Mouse (Mus musculus) mesoderm, embryonic 11.5 days (tissue): ENCODE measurements around the gene Pak2.
"Not testable (repeated sequence)": the region's sequence is repeated elsewhere in the genome, so short reads cannot be mapped to it uniquely, and the experiment has no call there.

Source experiments
- DNase-seq: peaks from one replicate; pipeline ENCODE4 v3.0.0-alpha.2; 2012; ENCODE audit warnings: low read depth, low spot score

Gene Pak2

DNA sequence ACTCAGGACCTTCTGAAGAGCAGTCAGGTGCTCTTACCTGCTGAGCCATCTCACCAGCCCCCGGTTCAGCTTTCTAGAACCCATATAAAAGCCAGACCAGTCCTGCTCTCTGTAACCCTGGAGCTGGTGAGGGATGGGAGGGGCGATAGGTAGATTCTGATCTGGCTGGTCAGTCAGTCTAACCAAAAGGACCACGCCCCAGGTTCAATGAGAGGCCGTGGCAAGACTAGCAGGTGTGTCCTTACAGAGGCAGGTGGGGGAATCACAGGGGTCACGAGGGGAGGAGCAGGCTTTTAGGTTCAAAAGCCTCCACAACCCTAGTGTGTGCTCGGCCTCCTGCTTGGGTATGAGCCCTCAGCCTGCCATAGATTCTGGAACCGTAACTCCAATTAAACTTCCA is 12.3 kb upstream of the Pak2 start:
- DNase-seq = no peak

DNA sequence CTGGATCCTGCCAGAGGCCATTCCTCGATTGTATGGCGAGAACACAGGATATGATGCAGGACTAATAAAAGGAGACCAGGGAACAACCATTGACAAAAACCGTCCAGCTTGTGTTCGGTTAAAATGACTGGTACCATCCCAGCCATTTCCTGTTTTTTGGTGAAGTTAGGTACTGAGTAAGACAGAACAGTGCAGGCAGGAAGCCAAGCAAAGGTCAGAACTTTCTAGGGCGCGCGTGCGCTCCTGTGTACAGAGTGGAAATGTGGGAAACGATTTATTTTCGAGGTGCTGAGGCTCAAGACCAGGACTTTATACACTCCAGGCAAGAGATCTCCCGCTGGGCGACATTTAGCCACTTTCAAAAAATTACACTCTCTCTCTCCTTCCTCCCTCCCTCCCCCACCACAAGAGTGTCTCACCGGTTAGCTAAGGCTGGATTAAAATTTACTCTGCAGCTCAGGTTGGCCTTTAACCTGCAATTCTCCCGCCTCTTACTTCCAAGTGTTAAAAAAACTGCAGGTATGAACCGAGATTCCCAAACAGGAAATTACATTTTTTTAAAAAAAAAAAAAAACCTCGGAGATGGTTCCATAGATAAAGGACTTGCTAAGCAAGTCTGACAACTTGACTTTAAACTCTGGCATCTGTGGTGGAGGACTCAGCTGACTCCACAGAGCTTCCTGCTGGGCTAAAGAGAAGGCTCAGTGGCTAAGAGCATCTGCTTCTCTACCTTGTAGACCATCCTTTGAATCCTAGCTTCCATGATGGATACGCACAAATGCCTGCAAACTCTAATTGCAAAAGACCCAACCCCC is 8.7 kb upstream of the Pak2 start:
- DNase-seq = no peak

DNA sequence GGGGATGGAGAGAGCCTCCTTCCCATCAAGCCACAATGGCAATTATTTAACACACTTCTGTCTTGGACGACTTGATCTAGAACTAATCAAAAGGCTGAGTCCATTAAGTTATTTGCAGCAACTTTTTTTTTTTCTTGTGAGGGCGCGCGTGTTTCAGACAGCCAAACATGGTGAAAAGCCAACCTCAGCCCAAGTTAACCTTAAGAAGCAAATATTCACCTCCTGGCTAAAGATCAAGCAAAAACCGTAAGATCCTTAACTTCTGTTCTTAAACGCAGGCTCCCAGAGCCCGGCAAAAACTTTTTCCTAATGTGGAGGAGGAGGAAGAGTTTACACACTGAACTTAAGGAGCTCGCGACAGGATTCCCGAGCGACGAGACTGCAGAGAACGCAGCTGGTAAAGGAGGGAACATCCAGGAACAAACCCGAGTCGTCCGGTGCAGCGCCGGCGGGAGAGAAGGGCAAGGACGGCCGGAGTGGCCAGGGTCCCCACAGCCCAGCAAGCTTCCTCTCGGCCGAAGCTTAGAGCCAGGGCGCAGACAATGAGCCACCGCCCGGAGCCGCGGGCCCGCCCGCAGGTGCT is 643 bp downstream of the Pak2 start:
- DNase-seq = peak; percentile 69

GRCm38 (mm10) chr16:32077648-32078407 is 1.3 kb downstream of the Pak2 start:
- DNase-seq = no peak

DNA sequence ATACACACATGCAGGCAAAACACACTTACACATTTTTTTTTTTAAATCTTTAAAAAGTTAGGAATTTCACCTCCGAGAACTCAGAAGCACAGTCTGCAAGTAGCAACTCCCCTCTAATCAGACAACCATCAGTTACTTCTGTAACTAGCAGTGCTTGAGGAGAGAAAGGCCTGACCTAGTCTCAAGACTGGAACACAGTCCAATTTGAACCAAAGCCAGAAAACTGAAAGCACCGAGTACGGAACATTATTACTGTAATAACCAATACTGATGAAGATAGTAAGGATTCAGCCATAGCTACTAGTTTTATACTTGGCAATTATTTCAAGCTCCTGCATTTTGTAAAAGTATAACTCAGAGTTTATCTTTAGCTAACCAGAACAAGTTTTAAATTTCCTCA is 2.7 kb downstream of the Pak2 start:
- no peak for DNase-seq

DNA sequence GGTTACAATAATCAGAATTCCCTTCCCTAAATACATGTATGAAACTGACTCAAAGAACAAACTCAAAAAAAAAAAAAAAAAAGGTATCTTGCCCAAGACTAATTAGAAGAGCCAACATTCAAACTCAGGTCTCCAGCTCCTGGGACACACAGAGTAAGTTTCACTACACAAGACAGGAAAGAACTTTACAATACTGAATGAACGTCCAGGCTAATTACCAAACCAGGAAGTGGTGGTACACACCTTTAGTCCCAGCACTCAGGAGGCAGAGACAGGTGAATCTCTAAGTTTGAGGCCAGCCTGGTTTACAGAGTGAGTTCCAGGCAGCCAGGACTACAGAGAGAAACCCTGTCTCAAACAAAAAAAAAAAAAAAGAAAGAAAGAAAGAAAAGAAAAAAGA is 3.4 kb downstream of the Pak2 start:
- DNase-seq = no peak

DNA sequence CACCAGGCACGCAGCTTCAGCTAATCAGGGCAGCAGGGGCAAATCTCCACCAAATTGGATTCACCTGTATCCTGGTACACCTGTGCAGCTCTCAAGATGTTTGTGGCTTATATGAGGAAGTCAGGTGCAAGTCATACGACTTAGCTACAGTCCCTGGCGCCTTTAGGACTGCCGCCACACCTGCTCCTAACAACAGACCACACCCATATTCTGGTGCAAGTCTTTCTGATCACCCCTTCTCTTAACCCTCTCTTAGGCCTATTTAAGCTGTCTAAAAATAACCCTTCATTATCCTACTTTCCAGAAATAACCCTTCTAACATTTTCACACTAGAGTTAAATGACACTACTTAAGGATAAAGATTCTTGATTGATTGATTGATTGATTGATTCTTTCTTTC is 9.1 kb downstream of the Pak2 start:
- not testable (repeated sequence) for DNase-seq

GRCm38 (mm10) chr16:32068389-32069300 is 10.5 kb downstream of the Pak2 start:
- no peak for DNase-seq

GRCm38 (mm10) chr16:32066899-32067298 is 12.2 kb downstream of the Pak2 start:
- no peak for DNase-seq

DNA sequence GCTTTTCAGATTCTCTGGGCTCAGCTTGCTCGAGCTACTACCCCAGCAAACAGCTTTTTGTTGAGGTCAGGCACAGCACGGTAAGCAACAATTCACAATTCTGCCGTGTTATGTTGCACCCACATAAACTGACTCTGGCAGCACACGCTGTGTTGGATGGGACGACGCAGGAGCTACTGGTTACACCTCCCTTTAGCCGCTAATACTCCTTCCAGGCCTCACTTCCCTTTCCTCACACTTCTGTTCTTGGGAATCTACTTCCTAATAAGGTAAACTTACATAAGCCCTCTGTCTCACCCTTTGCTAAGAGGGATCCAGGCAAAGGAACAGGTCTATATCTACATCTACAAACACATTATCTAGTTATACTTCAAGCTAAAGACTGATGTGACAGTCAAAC is 15.2 kb downstream of the Pak2 start:
- DNase-seq = no peak

DNA sequence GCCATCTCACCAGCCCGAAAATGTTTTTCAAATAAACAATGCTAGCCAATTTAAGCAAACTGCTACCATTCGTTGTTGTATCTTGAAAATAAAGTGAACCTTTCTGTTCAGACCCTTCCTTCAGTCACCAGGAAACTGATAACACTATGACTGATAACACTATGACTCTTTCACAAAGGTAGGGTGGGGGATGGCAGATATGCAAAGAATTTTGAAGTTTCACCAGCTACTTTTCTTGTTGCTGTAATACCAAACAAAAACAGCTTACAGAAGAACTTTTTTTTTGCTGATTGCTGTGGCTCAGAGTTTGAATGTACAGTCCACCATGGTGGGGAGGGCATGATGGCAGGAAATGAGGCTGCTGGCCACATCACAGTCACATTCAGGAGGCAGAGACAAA is 16.9 kb downstream of the Pak2 start:
- DNase-seq = no peak

DNA sequence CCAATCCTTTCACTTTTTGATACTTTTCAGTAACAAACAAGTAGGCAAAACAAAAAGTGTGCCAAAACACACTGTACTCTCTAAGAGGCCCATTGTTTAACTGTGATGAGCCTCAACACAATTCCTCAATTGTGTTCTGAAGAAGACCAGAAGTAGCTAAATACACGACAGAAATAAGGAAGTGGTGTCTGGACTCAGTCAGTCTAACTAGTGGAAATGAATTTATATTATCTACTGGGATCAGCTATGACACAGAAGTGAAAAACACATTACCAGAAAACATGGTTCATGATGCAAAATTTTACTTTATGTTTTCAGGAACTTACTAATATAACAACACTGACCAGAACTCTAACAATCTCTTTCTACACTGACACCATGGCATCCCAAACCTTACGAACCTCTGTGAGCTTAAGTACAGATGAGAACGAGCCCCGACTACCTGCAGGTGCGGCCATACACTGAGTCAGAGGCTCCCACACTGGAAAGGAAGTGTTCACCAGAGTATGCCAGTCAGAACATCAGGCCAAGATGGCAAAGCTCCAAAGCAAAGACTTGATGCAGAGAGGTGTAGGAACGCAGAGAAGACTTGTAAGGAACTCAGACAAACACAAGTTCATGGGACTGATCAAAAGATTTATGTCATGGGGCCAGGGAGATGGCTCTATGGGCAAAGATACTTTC is 19.2 kb downstream of the Pak2 start:
- DNase-seq = no peak

DNA sequence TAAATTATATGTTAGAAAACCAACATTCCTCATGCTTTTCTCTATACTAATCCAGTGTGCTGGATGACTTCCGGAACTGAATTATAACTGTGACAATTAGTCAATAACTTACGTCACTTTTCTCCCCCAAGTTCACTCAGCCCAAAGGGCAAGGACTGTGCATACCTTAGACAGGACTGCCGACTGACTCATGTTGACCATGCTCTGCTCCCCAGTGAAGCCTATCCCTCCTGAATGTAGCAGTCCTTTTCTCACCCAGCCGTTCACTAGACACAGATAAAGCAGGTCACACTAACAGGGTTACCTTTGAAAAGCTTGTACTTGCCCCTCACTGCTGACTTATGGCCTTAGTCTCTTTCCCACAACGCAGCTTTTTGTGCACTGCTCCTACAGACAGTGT is 20.3 kb downstream of the Pak2 start:
- no peak for DNase-seq

GRCm38 (mm10) chr16:32042367-32042766 is 36.8 kb downstream of the Pak2 start:
- no peak for DNase-seq

DNA sequence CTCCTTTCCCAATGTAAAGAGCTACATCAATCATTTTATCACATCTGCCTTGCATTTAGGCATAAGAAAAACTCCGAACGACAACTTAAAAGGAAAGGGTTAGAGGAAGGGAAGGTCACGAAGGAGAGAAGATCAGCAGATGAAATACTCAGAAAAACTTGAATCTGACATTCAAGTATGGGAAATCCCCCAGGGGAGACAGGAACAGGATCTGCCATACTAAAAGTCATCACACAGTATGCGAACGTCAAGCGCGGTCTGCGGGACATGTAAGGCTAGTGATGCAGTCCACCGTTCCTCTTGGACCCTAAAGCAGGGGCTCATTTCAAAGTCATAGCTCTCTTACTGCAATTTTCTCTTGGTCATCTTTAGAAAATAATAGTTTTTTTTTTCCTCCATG is 59.5 kb downstream of the Pak2 start:
- DNase-seq = no peak

DNA sequence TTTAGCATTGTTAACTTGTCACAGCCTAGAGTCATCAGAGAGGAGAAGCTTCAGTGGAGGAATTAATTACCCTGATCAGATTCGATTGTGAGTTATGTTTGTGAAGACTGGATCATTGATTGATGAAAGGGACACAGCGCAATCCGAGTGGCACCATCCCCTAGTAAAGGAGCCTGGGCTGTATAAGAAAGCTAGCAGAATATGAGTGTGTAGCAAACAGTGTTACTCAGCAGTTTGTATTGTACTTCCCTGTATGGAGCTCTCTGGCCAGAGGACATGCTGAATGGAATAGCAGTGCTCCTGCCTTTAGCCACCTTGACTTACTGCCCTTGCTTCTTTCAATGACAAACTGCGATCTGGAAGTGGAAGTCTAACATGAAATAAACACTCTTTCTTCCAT is 68.8 kb downstream of the Pak2 start:
- no peak for DNase-seq

DNA sequence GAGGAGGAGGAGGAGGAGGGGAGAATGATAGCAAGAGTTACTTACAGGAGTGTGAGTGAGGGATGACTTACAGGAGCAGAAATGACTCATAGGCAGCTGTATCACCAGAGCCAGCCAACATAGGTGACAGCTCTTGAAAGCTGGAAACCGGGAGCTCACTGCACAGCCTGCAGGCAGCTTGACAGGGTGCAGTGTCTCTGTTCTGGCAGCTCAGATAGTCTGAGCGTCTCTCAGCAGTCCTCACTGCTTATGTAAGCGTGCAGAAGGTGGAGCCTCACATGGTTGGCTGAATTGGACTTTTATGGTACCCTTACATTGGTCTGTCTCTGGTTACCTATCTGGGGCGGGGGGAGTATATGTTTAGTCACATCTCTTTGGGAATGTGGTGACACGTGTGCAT is 69.2 kb downstream of the Pak2 start:
- DNase-seq = peak; percentile 10

DNA sequence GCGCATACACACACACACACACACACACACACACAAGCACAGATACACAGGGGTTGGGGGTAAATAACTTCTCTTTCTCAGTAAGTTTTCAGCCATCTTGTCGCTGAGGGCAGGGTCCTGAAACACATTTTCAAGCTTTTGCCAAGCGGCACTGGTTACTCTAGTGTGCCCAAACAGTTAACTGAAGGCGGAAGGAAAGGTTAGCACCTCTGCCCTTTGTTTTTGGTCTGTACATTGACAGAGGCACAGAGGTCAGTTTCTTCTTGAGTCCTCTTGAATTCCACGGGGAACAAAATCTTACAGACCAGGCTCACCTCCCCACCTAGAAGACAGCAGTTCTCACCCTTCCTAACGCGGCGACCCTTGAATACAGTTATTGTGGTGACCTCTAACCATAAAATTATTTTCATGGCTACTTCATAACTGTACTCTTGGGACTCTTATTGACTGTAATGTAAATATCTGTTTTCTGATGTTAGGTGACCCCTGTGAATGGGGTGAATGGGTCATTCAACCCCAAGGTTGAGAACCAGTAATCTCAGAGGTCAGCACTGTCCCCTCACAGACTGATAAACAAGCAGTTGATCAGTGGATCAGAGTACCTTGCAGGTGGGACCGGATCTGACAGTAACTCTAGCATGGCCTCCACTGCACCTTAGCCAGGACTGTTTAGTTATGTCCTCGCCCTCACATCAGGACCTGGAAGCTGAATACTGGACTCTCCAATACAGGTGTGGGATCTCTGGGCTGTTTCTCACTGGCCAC is 70.4 kb downstream of the Pak2 start:
- DNase-seq = no peak

DNA sequence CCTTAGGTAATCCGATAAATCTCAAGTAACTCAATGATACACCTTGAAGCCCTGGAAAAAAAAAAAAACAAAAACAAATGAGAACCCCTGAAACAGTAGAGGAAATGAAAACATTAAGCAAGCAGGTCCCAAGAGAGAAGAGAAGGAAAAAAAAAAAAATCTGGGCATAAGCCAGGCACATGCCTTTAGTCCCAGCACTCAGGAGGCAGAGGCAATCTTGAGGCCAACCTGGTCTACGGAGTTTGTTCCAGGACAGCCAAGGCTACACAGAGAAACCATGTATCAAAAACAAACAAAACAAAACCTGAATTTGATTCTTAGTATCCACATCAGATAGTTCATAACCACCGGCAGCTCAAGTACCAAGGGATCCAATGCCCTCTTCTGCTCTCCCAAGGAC is 74.4 kb downstream of the Pak2 start:
- no peak for DNase-seq
